Mouse (Mus musculus): ENCODE measurements around the gene Kcnj9.

GRCm38 (mm10) chr1:172289617-172289946 lies 39.5 kb downstream of the Kcnj9 start:
- TF ChIP-seq POLR2A (IDR thresholded peaks at IDR 0.05; ENCODE audit: insufficient read length, low read depth) (no peak), MAX (IDR thresholded peaks at IDR 0.05; ENCODE audit: low read depth) (no peak), SRF (IDR thresholded peaks at IDR 0.05; ENCODE audit: control insufficient read depth, insufficient read length, low read depth) (no peak), TCF3 (IDR thresholded peaks at IDR 0.05; ENCODE audit: insufficient read length, low read depth) (no peak), TCF12 (IDR thresholded peaks at IDR 0.05; ENCODE audit: insufficient read depth, poor library complexity, severe bottlenecking) (no peak), E2F4 (IDR thresholded peaks at IDR 0.05; ENCODE audit: insufficient read depth) (no peak), MYOD1 (IDR thresholded peaks at IDR 0.05; ENCODE audit: control insufficient read depth in 1 of 3, insufficient read length in 2 of 3, low read depth in 2 of 3) (no peak), POLR2AphosphoS2 (IDR thresholded peaks at IDR 0.05; ENCODE audit: insufficient read length, low read depth) (no peak), USF1 (IDR thresholded peaks at IDR 0.05; ENCODE audit: low read depth) (no peak)

Measured in myocyte (in vitro differentiated cells).